Mouse (Mus musculus): ENCODE measurements around the gene Epb41l3. TPM values are rescaled to one million over a fixed set of nuclear protein-coding genes. Genes with fewer than 3 reads are reported as not detected.

Epb41l3 gene
- total RNA-seq, 1 experiment, result 16.8 TPM

- Histone ChIP-seq H3K36me3 (ENCODE audit: control insufficient read depth, insufficient read depth, low read length, poor library complexity, severe bottlenecking) (no peaks in the 10 kb centered on the region), H3K27ac (ENCODE audit: insufficient read depth, low read depth, low read length, poor library complexity, severe bottlenecking) (no peak overlapping the region), H3K9me3 (ENCODE audit: control insufficient read depth, insufficient read depth, low read depth, low read length) (no peaks in the 10 kb centered on the region), H3K9ac (ENCODE audit: insufficient read depth, low read depth, low read length, poor library complexity, severe bottlenecking) (no peak overlapping the region), H3K4me1 (ENCODE audit: control insufficient read depth in 2 of 2, insufficient read depth in 2 of 2, low read length in 2 of 2, poor library complexity in 1 of 2) (no peaks in the 10 kb centered on the region), H3K4me3 (ENCODE audit: insufficient read depth in 1 of 2, low read depth in 1 of 2, low read length in 2 of 2, poor library complexity in 1 of 2, severe bottlenecking in 1 of 2) (no peak overlapping the region)
- DNase-seq (ENCODE audit: low read depth, low spot score), result no peak
- in situ Hi-C loops (cut with MboI; ENCODE audit: low sequenced_read_pairs in 2 of 2, unreplicated experiment in 2 of 2), result no loop called here
- TF ChIP-seq HCFC1 (IDR thresholded peaks at IDR 0.05; ENCODE audit: borderline replicate concordance, insufficient read depth, low read length), result no peak
- TF ChIP-seq CHD2 (IDR thresholded peaks at IDR 0.05; ENCODE audit: low read depth, low read length), result no peak
- no peak for TF ChIP-seq ZC3H11A (IDR thresholded peaks at IDR 0.05; ENCODE audit: borderline replicate concordance, low read depth, low read length)
- TF ChIP-seq MAFK (IDR thresholded peaks at IDR 0.05; ENCODE audit: insufficient read depth, low read depth, low read length), result no peak
- TF ChIP-seq ZNF384 (IDR thresholded peaks at IDR 0.05; ENCODE audit: low read depth, low read length), result no peak
Measured at GRCm38 (mm10) chr17:69216120-69216519, 140.6 kb downstream of the Epb41l3 start.

DNA sequence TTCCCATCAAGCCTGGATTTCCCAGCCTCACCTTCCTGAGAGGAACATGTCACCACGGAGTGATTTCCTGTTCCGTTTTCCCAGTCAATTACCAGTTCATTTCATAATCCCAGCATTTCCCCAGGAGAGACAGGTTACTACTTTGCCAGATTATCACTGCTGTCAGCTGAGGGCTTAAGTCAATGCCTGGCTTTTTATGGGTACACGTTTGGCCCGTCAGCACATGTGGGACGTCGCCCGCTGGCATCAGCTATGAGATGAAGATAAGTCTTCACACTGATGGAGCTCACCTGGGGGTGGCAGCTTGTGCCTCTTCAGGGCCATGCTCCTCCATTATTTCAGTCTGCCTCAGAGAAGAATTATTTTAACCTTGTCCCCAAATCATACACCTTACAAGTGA lies 145.4 kb downstream of the Epb41l3 start:
- peaks cover 2 to 7% of the 10 kb centered on the region in 2 experiments; a peak in 2 of 4 replicates for H3K4me1 ChIP-seq (ENCODE audit: control insufficient read depth in 2 of 2, insufficient read depth in 2 of 2, low read length in 2 of 2, poor library complexity in 1 of 2)
- H3K9ac ChIP-seq (ENCODE audit: insufficient read depth, low read depth, low read length, poor library complexity, severe bottlenecking), result no peak overlapping the region
- H3K9me3 ChIP-seq (ENCODE audit: control insufficient read depth, insufficient read depth, low read depth, low read length), result no peaks in the 10 kb centered on the region
- no peak for TF ChIP-seq HCFC1 (IDR thresholded peaks at IDR 0.05; ENCODE audit: borderline replicate concordance, insufficient read depth, low read length)
- TF ChIP-seq ZC3H11A (IDR thresholded peaks at IDR 0.05; ENCODE audit: borderline replicate concordance, low read depth, low read length), result no peak
- TF ChIP-seq MAFK (IDR thresholded peaks at IDR 0.05; ENCODE audit: insufficient read depth, low read depth, low read length), result no peak
- no peak for TF ChIP-seq CHD2 (IDR thresholded peaks at IDR 0.05; ENCODE audit: low read depth, low read length)
- no peak for TF ChIP-seq ZNF384 (IDR thresholded peaks at IDR 0.05; ENCODE audit: low read depth, low read length)
- H3K27ac ChIP-seq (ENCODE audit: insufficient read depth, low read depth, low read length, poor library complexity, severe bottlenecking), result no peak overlapping the region
- in situ Hi-C loops (cut with MboI; ENCODE audit: low sequenced_read_pairs in 2 of 2, unreplicated experiment in 2 of 2), result no loop called here
- DNase-seq (ENCODE audit: low read depth, low spot score), result no peak
- no peaks in the 10 kb centered on the region; the same call in 1 of the 2 replicates for H3K36me3 ChIP-seq (ENCODE audit: control insufficient read depth, insufficient read depth, low read length, poor library complexity, severe bottlenecking)
- no peak overlapping the region for H3K4me3 ChIP-seq (ENCODE audit: insufficient read depth in 1 of 2, low read depth in 1 of 2, low read length in 2 of 2, poor library complexity in 1 of 2, severe bottlenecking in 1 of 2)

- H3K4me1 ChIP-seq (ENCODE audit: control insufficient read depth in 2 of 2, insufficient read depth in 2 of 2, low read length in 2 of 2, poor library complexity in 1 of 2), result peaks cover 2 to 7% of the 10 kb centered on the region in 2 experiments; a peak in 2 of 4 replicates
- H3K36me3 ChIP-seq (ENCODE audit: control insufficient read depth, insufficient read depth, low read length, poor library complexity, severe bottlenecking), result no peaks in the 10 kb centered on the region; the same call in 1 of the 2 replicates
- no peak for DNase-seq (ENCODE audit: low read depth, low spot score)
- no peak overlapping the region for H3K9ac ChIP-seq (ENCODE audit: insufficient read depth, low read depth, low read length, poor library complexity, severe bottlenecking)
- in situ Hi-C loops (cut with MboI; ENCODE audit: low sequenced_read_pairs in 2 of 2, unreplicated experiment in 2 of 2), result no loop called here
- no peaks in the 10 kb centered on the region for H3K9me3 ChIP-seq (ENCODE audit: control insufficient read depth, insufficient read depth, low read depth, low read length)
- TF ChIP-seq HCFC1 (IDR thresholded peaks at IDR 0.05; ENCODE audit: borderline replicate concordance, insufficient read depth, low read length) (no peak), MAFK (IDR thresholded peaks at IDR 0.05; ENCODE audit: insufficient read depth, low read depth, low read length) (no peak), ZNF384 (IDR thresholded peaks at IDR 0.05; ENCODE audit: low read depth, low read length) (no peak), CHD2 (IDR thresholded peaks at IDR 0.05; ENCODE audit: low read depth, low read length) (no peak), ZC3H11A (IDR thresholded peaks at IDR 0.05; ENCODE audit: borderline replicate concordance, low read depth, low read length) (no peak)
- no peak overlapping the region for H3K27ac ChIP-seq (ENCODE audit: insufficient read depth, low read depth, low read length, poor library complexity, severe bottlenecking)
- H3K4me3 ChIP-seq (ENCODE audit: insufficient read depth in 1 of 2, low read depth in 1 of 2, low read length in 2 of 2, poor library complexity in 1 of 2, severe bottlenecking in 1 of 2), result no peak overlapping the region
Measured at GRCm38 (mm10) chr17:69221377-69221776, 145.9 kb downstream of the Epb41l3 start.

DNA sequence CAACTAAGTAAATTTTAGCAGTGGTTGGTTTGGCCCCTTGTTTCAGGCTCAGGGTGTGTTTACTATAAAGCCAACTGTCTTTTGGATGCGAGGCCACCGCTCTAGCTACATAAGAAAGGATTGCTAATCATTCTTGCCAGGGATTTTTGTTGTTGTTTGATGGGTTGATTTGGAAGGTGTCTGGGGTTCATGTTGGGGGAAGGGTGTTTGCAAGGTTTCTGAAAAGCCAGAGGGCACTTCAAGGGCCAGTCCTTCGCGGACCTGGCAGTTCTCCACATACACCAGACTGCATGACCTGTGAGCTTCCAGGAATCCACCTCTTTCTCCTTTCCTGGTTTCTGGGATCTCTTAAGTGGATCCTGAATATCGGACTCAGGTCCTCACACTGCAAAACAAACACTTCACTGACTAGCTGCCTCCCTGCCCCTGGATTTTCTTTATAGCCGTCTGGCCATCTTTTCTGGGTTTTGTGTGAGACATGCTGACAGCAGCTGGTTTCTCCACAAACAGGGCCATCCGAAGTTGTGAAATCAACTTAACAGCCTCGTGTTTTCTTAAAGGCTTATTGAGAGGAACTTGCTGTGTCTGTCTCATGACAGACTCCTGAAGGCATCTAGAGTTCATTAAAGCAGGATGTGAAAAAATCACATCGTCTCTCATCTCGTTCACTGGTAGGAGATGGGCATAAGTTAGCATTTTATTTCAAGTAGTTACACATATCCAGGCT lies 146.6 kb downstream of the Epb41l3 start:
- TF ChIP-seq ZNF384 (IDR thresholded peaks at IDR 0.05; ENCODE audit: low read depth, low read length) (no peak), CHD2 (IDR thresholded peaks at IDR 0.05; ENCODE audit: low read depth, low read length) (no peak), ZC3H11A (IDR thresholded peaks at IDR 0.05; ENCODE audit: borderline replicate concordance, low read depth, low read length) (no peak), HCFC1 (IDR thresholded peaks at IDR 0.05; ENCODE audit: borderline replicate concordance, insufficient read depth, low read length) (no peak), MAFK (IDR thresholded peaks at IDR 0.05; ENCODE audit: insufficient read depth, low read depth, low read length) (no peak)
- no peak overlapping the region for H3K9ac ChIP-seq (ENCODE audit: insufficient read depth, low read depth, low read length, poor library complexity, severe bottlenecking)
- H3K27ac ChIP-seq (ENCODE audit: insufficient read depth, low read depth, low read length, poor library complexity, severe bottlenecking), result no peak overlapping the region
- H3K4me3 ChIP-seq (ENCODE audit: insufficient read depth in 1 of 2, low read depth in 1 of 2, low read length in 2 of 2, poor library complexity in 1 of 2, severe bottlenecking in 1 of 2), result no peak overlapping the region
- peaks cover 2 to 7% of the 10 kb centered on the region in 2 experiments; a peak in 2 of 4 replicates for H3K4me1 ChIP-seq (ENCODE audit: control insufficient read depth in 2 of 2, insufficient read depth in 2 of 2, low read length in 2 of 2, poor library complexity in 1 of 2)
- in situ Hi-C loops (cut with MboI; ENCODE audit: low sequenced_read_pairs in 2 of 2, unreplicated experiment in 2 of 2), result no loop called here
- no peaks in the 10 kb centered on the region for H3K9me3 ChIP-seq (ENCODE audit: control insufficient read depth, insufficient read depth, low read depth, low read length)
- DNase-seq (ENCODE audit: low read depth, low spot score), result peak; percentile 12
- H3K36me3 ChIP-seq (ENCODE audit: control insufficient read depth, insufficient read depth, low read length, poor library complexity, severe bottlenecking), result no peaks in the 10 kb centered on the region; the same call in 1 of the 2 replicates

Measured in ES-E14 (cell line).